Mouse (Mus musculus) E14TG2a.4 (cell line): ENCODE measurements around the gene Cacybp.

ENCODE experiments used
- H3K27me3 ChIP-seq: 2 replicates; pipeline ENCODE4 v1.6.1; 2014; ENCODE audit warnings: low read length, control low read depth; ENCODE audit not compliant: insufficient read depth
- H3K36me3 ChIP-seq: 2 replicates; pipeline ENCODE4 v1.6.1; 2014; ENCODE audit warnings: low read length, control low read depth; ENCODE audit not compliant: insufficient read depth
- H3K4me1 ChIP-seq: replicated peaks from 2 replicates; pipeline ENCODE4 v1.6.1; 2014; ENCODE audit warnings: low read depth, low read length, control low read depth
- H3K4me3 ChIP-seq: replicated peaks from 2 replicates; pipeline ENCODE4 v1.5.1; 2014; ENCODE audit warnings: mild to moderate bottlenecking, low read length
- H3K9me3 ChIP-seq: 2 replicates; pipeline ENCODE4 v1.6.1; 2014; ENCODE audit warnings: low read length, control low read depth
- CTCF ChIP-seq: conservative IDR thresholded peaks from 2 replicates; pipeline ENCODE4 v1.5.1; 2014; ENCODE audit warnings: low read length
- NANOG ChIP-seq: IDR thresholded peaks from 2 replicates; pipeline ENCODE4 v1.6.1; 2014; ENCODE audit warnings: borderline replicate concordance, low read length, mixed read lengths
- POU5F1 ChIP-seq: IDR thresholded peaks from 2 replicates; pipeline ENCODE4 v1.6.1; 2014; ENCODE audit warnings: low read length, borderline replicate concordance

Cacybp gene

GRCm38 (mm10) chr1:160232113-160232512, 19.4 kb upstream of the Cacybp start:
- no peaks in the 10 kb centered on the region for H3K27me3 ChIP-seq
- H3K4me1 ChIP-seq = no peaks in the 10 kb centered on the region
- TF ChIP-seq NANOG (no peak), CTCF (no peak), POU5F1 (no peak)
- H3K4me3 ChIP-seq = no peak overlapping the region
- H3K36me3 ChIP-seq = no peaks in the 10 kb centered on the region
- H3K9me3 ChIP-seq = no peaks in the 10 kb centered on the region

GRCm38 (mm10) chr1:160231013-160231412, 18.3 kb upstream of the Cacybp start:
- H3K9me3 ChIP-seq = no peaks in the 10 kb centered on the region
- no peak overlapping the region for H3K4me3 ChIP-seq
- H3K27me3 ChIP-seq = no peaks in the 10 kb centered on the region
- H3K36me3 ChIP-seq = no peaks in the 10 kb centered on the region
- H3K4me1 ChIP-seq = no peaks in the 10 kb centered on the region
- TF ChIP-seq CTCF = peak; percentile 60
- TF ChIP-seq POU5F1 = no peak

GRCm38 (mm10) chr1:160227850-160228249, 15.2 kb upstream of the Cacybp start:
- Histone ChIP-seq H3K4me1 (no peaks in the 10 kb centered on the region), H3K9me3 (no peaks in the 10 kb centered on the region), H3K36me3 (no peaks in the 10 kb centered on the region), H3K4me3 (no peak overlapping the region), H3K27me3 (no peaks in the 10 kb centered on the region)
- TF ChIP-seq POU5F1 = no peak
- no peak for TF ChIP-seq CTCF
- TF ChIP-seq NANOG = no peak

GRCm38 (mm10) chr1:160227196-160227595, 14.5 kb upstream of the Cacybp start:
- TF ChIP-seq NANOG = no peak
- no peak for TF ChIP-seq CTCF
- no peak for TF ChIP-seq POU5F1

GRCm38 (mm10) chr1:160224093-160224492, 11.4 kb upstream of the Cacybp start:
- no peaks in the 10 kb centered on the region for H3K36me3 ChIP-seq
- H3K9me3 ChIP-seq = no peaks in the 10 kb centered on the region
- TF ChIP-seq CTCF (no peak), NANOG (no peak), POU5F1 (no peak)
- peaks cover 1% of the 10 kb centered on the region for H3K4me1 ChIP-seq
- H3K27me3 ChIP-seq = no peaks in the 10 kb centered on the region
- no peak overlapping the region for H3K4me3 ChIP-seq

More at GRCm38 (mm10) chr1:160227196-160227595, 14.5 kb upstream of the Cacybp start:
- Histone ChIP-seq H3K4me1 (no peaks in the 10 kb centered on the region), H3K9me3 (no peaks in the 10 kb centered on the region), H3K27me3 (no peaks in the 10 kb centered on the region), H3K36me3 (no peaks in the 10 kb centered on the region), H3K4me3 (no peak overlapping the region)

GRCm38 (mm10) chr1:160217898-160218297, 5.2 kb upstream of the Cacybp start:
- H3K4me1 ChIP-seq = peaks cover 51% of the 10 kb centered on the region
- no peaks in the 10 kb centered on the region for H3K9me3 ChIP-seq
- H3K4me3 ChIP-seq = 0 out of 2 replicates have a peak overlapping the region, but pooled peaks have one; percentile 1
- no peak for TF ChIP-seq CTCF
- TF ChIP-seq POU5F1 = no peak
- no peak for TF ChIP-seq NANOG
- H3K36me3 ChIP-seq = no peaks in the 10 kb centered on the region
- H3K27me3 ChIP-seq = no peaks in the 10 kb centered on the region

- Histone ChIP-seq H3K4me3 (peak overlapping the region; percentile 96), H3K9me3 (no peaks in the 10 kb centered on the region), H3K36me3 (peaks cover 13% of the 10 kb centered on the region), H3K27me3 (no peaks in the 10 kb centered on the region), H3K4me1 (peaks cover 54% of the 10 kb centered on the region)
- TF ChIP-seq CTCF (no peak), POU5F1 (no peak), NANOG (no peak)
Observed at GRCm38 (mm10) chr1:160214171-160214570, 1.5 kb upstream of the Cacybp start.

GRCm38 (mm10) chr1:160212123-160212691, 468 bp downstream of the Cacybp start:
- TF ChIP-seq POU5F1 = no peak
- TF ChIP-seq CTCF = no peak
- TF ChIP-seq NANOG = no peak
- Histone ChIP-seq H3K4me3 (peak overlapping the region; percentile 96), H3K27me3 (no peaks in the 10 kb centered on the region), H3K36me3 (peaks cover 32% of the 10 kb centered on the region), H3K9me3 (no peaks in the 10 kb centered on the region), H3K4me1 (peaks cover 56% of the 10 kb centered on the region)

- TF ChIP-seq POU5F1 (no peak), CTCF (no peak), NANOG (no peak)
- peaks cover 38% of the 10 kb centered on the region for H3K36me3 ChIP-seq
- H3K4me3 ChIP-seq = peak overlapping the region; percentile 96
- no peaks in the 10 kb centered on the region for H3K27me3 ChIP-seq
- peaks cover 56% of the 10 kb centered on the region for H3K4me1 ChIP-seq
- no peaks in the 10 kb centered on the region for H3K9me3 ChIP-seq
Observed at GRCm38 (mm10) chr1:160211597-160212122, 1.0 kb downstream of the Cacybp start.
